Mouse (Mus musculus) thymus, adult 2 months (tissue): ENCODE measurements around the gene Scd1.

Experiments
- CTCF ChIP-seq: fragments of 200-500 bp; IDR thresholded peaks from 2 replicates; pipeline ENCODE4 v1.5.1; 2012; ENCODE audit warnings: mild to moderate bottlenecking, control low read depth, low read length, moderate library complexity, borderline replicate concordance; ENCODE audit not compliant: control insufficient read depth, poor library complexity, insufficient read depth; ENCODE audit errors: extremely low read depth
- POLR2A ChIP-seq: fragments of 200-500 bp; IDR thresholded peaks from 2 replicates; pipeline ENCODE4 v1.6.1; 2012; ENCODE audit warnings: mild to moderate bottlenecking, low read length, control low read depth, moderate library complexity; ENCODE audit not compliant: control insufficient read depth, poor library complexity, insufficient read depth; ENCODE audit errors: extremely low read depth

GRCm38 (mm10) chr19:44363529-44363928 is 44.1 kb downstream of the Scd1 start:
- TF ChIP-seq CTCF = peak; percentile 92
- no peak for TF ChIP-seq POLR2A
